Mouse (Mus musculus) kidney, postnatal 0 days (tissue): ENCODE results near the gene Ppia. TPM values are rescaled to one million over a fixed set of nuclear protein-coding genes. Genes with fewer than 3 reads are reported as not detected.

Experiments
- ATAC-seq: fragments of 200-750 bp; cut with Nextera tagmentation; replicated peaks from 2 replicates; pipeline ENCODE4 v1.8.0; 2017; ENCODE audit warnings: low read depth, moderate number of reproducible peaks, moderate TSS enrichment, moderate library complexity; ENCODE audit not compliant: low FRiP score
- DNase-seq: peaks from one replicate; pipeline ENCODE4 v3.0.0-alpha.2; 2016; ENCODE audit warnings: low spot score
- H3K27ac ChIP-seq: fragments of 300-500 bp; sonication (generic); 2 replicates; pipeline ENCODE4 v1.5.1; 2014; ENCODE audit warnings: mild to moderate bottlenecking
- H3K27me3 ChIP-seq: fragments of 300-500 bp; sonication (generic); 2 replicates; pipeline ENCODE4 v1.6.1; 2014; ENCODE audit warnings: low read length, mixed read lengths; ENCODE audit not compliant: insufficient read depth
- H3K36me3 ChIP-seq: fragments of 300-500 bp; sonication (generic); 2 replicates; pipeline ENCODE4 v1.6.1; 2014; ENCODE audit warnings: low read length, mixed read lengths; ENCODE audit not compliant: insufficient read depth
- H3K4me1 ChIP-seq: fragments of 300-500 bp; sonication (generic); replicated peaks from 2 replicates; pipeline ENCODE4 v1.6.1; 2014; ENCODE audit warnings: antibody characterized with exemption, low read length, mixed read lengths; ENCODE audit not compliant: insufficient read depth
- H3K4me2 ChIP-seq: fragments of 300-500 bp; sonication (generic); 2 replicates; pipeline ENCODE4 v1.6.1; 2014; ENCODE audit warnings: mild to moderate bottlenecking, low read length, moderate library complexity, mixed read lengths
- H3K4me3 ChIP-seq: fragments of 300-500 bp; sonication (generic); replicated peaks from 2 replicates; pipeline ENCODE4 v1.5.1; 2014; ENCODE audit warnings: low read depth, low read length
- H3K9ac ChIP-seq: fragments of 300-500 bp; sonication (generic); 2 replicates; pipeline ENCODE4 v1.6.1; 2014; ENCODE audit warnings: low read depth, low read length
- H3K9me3 ChIP-seq: fragments of 300-500 bp; sonication (generic); replicated peaks from 2 replicates; pipeline ENCODE4 v1.6.1; 2016; ENCODE audit warnings: low read length, inconsistent platforms, mixed read lengths
- CTCF ChIP-seq: IDR thresholded peaks from 2 replicates; pipeline ENCODE4 v1.5.1; 2016; ENCODE audit warnings: antibody characterized with exemption, low read depth, mild to moderate bottlenecking, moderate library complexity
- WGBS: fragments of 180-500 bp; shearing (Covaris S2); extraction: QIAGEN DNeasy Blood & Tissue Kit; methylation state at CpG from one replicate; pipeline ENCODE4 v1.1.7; 2014; 5-methylcytosine and 5-hydroxymethylcytosine counted together
- polyA plus RNA-seq: library from polyadenylated mRNA; unstranded; fragments of >200 nt; fragmentation: Nextera tagmentation; extraction: Ambion mirVana; gene quantifications from 2 replicates; pipeline ENCODE4 v1.2.1, GENCODE M21; 2015

The Ppia gene
- polyA plus RNA-seq, 1 experiment from 2014 or later: 5,791 TPM

DNA sequence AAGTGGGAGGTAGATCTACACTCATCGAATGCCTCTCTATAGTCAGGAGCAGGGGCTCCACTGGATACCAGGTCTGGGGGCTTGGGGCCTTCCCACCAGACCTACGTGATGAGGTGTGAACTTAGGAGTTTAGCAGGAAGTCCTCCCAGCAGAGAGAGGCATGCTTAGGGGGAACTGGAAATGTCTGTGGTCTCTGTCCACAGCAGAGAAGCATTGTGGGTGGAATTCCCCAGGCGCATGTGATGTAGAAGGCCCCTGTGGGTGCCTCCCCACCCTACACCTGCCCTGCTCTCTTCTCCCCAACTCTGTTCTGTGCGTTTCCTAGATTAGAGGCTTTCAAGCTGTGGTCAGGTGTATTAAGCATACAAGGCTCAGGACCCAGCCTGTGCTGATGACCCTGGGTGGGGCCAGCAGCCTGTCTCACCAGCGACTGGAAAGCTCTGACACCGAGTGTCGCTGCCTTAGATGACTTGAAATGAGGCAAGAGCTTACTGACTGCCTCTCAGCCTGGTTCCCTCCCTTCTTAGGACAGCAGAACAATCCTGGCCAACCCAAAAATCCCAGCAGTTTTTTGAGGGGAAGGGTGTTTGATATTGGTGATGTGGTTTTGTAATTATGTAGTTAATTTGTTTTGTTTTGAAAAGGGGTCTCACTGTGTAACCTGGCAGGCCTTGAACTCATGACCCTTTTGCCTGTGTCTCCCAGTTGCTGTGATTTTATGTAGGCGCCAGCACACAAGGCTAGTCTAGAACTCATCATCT is 23.5 kb upstream of the Ppia start:
- no peaks in the 10 kb centered on the region for H3K27me3 ChIP-seq
- H3K9ac ChIP-seq: no peak overlapping the region
- H3K4me2 ChIP-seq: no peak overlapping the region
- H3K4me3 ChIP-seq: no peak overlapping the region
- TF ChIP-seq CTCF: no peak
- ATAC-seq (no peak), DNase-seq (no peak)
- H3K27ac ChIP-seq: no peak overlapping the region
- H3K4me1 ChIP-seq: peaks cover 15% of the 10 kb centered on the region
- H3K9me3 ChIP-seq: no peaks in the 10 kb centered on the region
- 85% methylated on average over 8 of the region's 8 CpGs for WGBS
- peaks cover 14% of the 10 kb centered on the region; the same call in 1 of the 2 replicates for H3K36me3 ChIP-seq

DNA sequence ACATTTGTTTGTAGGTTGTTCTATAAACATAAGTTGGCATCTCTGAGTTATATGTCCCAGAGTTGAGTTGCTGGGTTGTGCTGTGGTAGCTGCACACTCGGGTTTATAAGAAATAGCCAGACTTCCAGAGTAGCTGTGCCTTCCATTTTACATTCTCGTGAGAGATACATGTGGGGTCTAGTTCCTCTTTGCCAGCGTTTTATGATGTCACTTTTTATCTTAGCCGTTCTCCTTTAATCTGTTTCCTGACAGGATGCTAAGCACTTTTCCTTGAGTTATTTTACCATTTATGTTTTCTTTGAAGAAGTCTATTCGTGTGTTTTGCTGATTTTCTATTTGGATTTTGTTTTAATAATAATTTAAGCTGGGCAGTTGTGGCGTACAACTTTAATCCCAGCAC is 22.4 kb upstream of the Ppia start:
- TF ChIP-seq CTCF: no peak
- no peaks in the 10 kb centered on the region for H3K9me3 ChIP-seq
- WGBS: 80% methylated on average over 6 of the region's 6 CpGs
- no peak overlapping the region for H3K9ac ChIP-seq
- no peaks in the 10 kb centered on the region for H3K27me3 ChIP-seq
- peaks cover 25% of the 10 kb centered on the region; the same call in 1 of the 2 replicates for H3K36me3 ChIP-seq
- no peak overlapping the region for H3K4me3 ChIP-seq
- no peak overlapping the region for H3K27ac ChIP-seq
- no peak for DNase-seq
- peaks cover 15% of the 10 kb centered on the region for H3K4me1 ChIP-seq
- H3K4me2 ChIP-seq: no peak overlapping the region
- ATAC-seq: no peak

GRCm38 (mm10) chr11:6393866-6394265 is 21.4 kb upstream of the Ppia start:
- TF ChIP-seq CTCF: no peak
- Histone ChIP-seq H3K27ac (no peak overlapping the region), H3K4me2 (no peak overlapping the region), H3K9ac (no peak overlapping the region), H3K36me3 (peaks cover 33% of the 10 kb centered on the region; the same call in 1 of the 2 replicates), H3K4me3 (no peak overlapping the region), H3K27me3 (no peaks in the 10 kb centered on the region), H3K9me3 (no peaks in the 10 kb centered on the region), H3K4me1 (peaks cover 15% of the 10 kb centered on the region)
- no peak for ATAC-seq
- no peak for DNase-seq
- WGBS: 60% methylated on average over 1 of the region's 1 CpGs

DNA sequence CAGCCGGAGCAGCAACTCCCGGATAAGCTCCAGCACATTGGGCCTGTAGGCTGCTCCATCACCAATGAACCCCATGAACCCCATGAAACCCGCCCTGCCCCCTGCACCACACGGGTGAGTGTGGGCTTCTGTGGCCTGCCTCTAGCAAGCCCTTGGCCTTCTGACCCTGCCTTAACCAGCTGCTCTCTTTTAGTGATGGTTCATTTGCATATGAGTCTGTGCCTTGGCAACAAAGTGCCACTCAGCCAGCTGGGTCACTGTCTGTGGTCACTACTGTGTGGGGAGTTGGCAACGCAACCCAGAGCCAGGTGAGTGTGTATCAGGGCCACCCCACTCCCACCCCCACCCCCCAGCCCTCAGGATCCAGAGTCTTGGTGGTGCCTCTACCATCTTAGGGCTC is 19.7 kb upstream of the Ppia start:
- peaks cover 7% of the 10 kb centered on the region; the same call in 1 of the 2 replicates for H3K4me1 ChIP-seq
- DNase-seq: no peak
- no peak overlapping the region for H3K27ac ChIP-seq
- no peaks in the 10 kb centered on the region for H3K27me3 ChIP-seq
- H3K9me3 ChIP-seq: no peaks in the 10 kb centered on the region
- no peak for TF ChIP-seq CTCF
- H3K36me3 ChIP-seq: peaks cover 49% of the 10 kb centered on the region
- 81% methylated on average over 5 of the region's 5 CpGs for WGBS
- no peak for ATAC-seq
- H3K4me2 ChIP-seq: no peak overlapping the region
- no peak overlapping the region for H3K9ac ChIP-seq
- H3K4me3 ChIP-seq: no peak overlapping the region

- Histone ChIP-seq H3K27me3 (no peaks in the 10 kb centered on the region), H3K36me3 (peaks cover 72% of the 10 kb centered on the region), H3K4me3 (no peak overlapping the region), H3K9ac (no peak overlapping the region), H3K4me1 (no peaks in the 10 kb centered on the region), H3K4me2 (no peak overlapping the region), H3K9me3 (no peaks in the 10 kb centered on the region), H3K27ac (no peak overlapping the region)
- 90% methylated on average over 10 of the region's 10 CpGs for WGBS
- ATAC-seq (no peak), DNase-seq (no peak)
- TF ChIP-seq CTCF: no peak
These were observed 17.1 kb upstream of the Ppia start for GRCm38 (mm10) chr11:6398141-6398540.

- Histone ChIP-seq H3K4me3 (no peak overlapping the region), H3K9me3 (no peaks in the 10 kb centered on the region), H3K27ac (no peak overlapping the region), H3K27me3 (no peaks in the 10 kb centered on the region), H3K4me1 (peaks cover 26% of the 10 kb centered on the region; the same call in 1 of the 2 replicates), H3K36me3 (peaks cover 71% of the 10 kb centered on the region), H3K9ac (no peak overlapping the region), H3K4me2 (no peak overlapping the region)
- TF ChIP-seq CTCF: peak; percentile 79
- ATAC-seq: 0 out of 2 replicates have a peak, but pooled peaks have one; percentile 6
- peak; percentile 46 for DNase-seq
- 87% methylated on average over 19 of the region's 19 CpGs for WGBS
These were observed 12.4 kb upstream of the Ppia start for GRCm38 (mm10) chr11:6402515-6403510.
